Mouse (Mus musculus): ENCODE measurements around the gene Gm47985.
"Not testable (repeated sequence)": the region's sequence is repeated elsewhere in the genome, so short reads cannot be mapped to it uniquely, and the experiment has no call there.

DNA sequence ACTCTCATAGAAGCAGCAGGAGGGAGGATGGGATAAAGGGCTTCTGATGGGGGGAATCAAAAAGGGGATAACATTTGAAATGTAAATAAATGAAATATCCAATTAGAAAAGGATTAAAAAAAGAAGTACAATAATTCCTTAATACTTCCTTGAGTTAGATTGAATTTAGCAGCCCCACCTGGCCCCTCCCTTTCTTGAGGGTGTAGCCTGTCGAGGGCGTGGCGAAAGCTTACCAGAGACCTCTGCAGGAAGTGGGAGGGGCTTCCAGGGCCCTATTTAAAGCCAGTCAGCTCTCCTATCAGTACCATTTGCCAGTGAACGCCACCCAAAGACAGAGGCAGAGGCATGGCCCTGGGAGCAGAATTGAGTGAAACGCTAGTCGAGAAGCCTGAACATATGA is 21.5 kb downstream of the Gm47985 start, which contains the start of gene 3110040M04Rik:
- not testable (repeated sequence) for TF ChIP-seq EP300 (IDR thresholded peaks at IDR 0.05; ENCODE audit: insufficient read depth, low read depth, low read length); CTCF (IDR thresholded peaks at IDR 0.05); POLR2A (IDR thresholded peaks at IDR 0.05; ENCODE audit: insufficient read depth, low read depth, low read length)
